Mouse (Mus musculus) erythroid progenitor cell, adult 5-6 weeks (primary cell): ENCODE measurements around the gene Krt8. TPM values are rescaled to one million over a fixed set of nuclear protein-coding genes. Genes with fewer than 3 reads are reported as not detected.
"Not testable (repeated sequence)": the region's sequence is repeated elsewhere in the genome, so short reads cannot be mapped to it uniquely, and the experiment has no call there.

Experiments used
- ATAC-seq: replicated peaks from 2 replicates; pipeline ENCODE4 v1.8.0; 2016; ENCODE audit warnings: moderate number of reproducible peaks, mild to moderate bottlenecking, moderate TSS enrichment, inconsistent platforms; ENCODE audit not compliant: poor library complexity, low FRiP score, severe bottlenecking
- total RNA-seq, 2 experiments: library from RNA; stranded (forward) in 1 of 2; stranded (reverse) in 1 of 2; fragments of 150-400 nt in 1 of 2; fragments of 186-747, 209-891 nt in 1 of 2; gene quantifications; 2 replicates each; pipeline versions ENCODE4 v1.2.3 to v1.2.4; 2015 to 2017; ENCODE audit warnings: low replicate concordance in 2 of 2

Krt8 gene
- total RNA-seq, 2 experiments from 2014 or later, result not detected

DNA sequence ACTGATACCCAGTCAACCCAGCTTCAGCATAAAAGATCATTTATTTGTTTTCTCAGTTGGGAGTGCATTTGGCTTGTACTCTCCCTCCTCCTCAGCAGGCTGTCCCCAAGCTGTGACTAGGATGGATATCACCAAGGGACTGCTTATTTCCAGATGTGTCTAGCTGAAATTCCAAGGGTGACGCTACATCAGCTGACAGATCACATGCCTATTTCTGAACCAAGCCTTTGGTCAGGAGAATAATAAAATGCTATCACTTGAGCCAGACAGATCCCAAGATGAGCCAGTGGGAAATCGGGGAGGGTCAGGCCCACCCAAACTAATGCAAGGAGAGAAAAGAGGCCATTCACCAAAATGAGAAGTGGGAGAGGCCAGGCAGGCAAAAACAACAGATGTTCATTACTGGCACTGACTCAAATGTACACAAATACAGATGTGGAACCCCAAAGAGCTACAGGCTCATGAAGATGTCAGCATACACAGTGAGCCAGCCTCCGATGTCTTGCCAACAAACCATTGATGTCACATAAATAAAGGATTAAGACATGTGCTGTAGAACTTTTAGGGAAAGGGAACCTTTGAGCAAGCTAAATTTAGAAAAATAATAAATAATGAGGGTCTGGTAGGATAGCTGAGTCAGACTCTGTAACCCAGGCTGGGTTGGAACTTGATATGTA lies 6.4 kb upstream of the Krt8 start:
- no peak for ATAC-seq

DNA sequence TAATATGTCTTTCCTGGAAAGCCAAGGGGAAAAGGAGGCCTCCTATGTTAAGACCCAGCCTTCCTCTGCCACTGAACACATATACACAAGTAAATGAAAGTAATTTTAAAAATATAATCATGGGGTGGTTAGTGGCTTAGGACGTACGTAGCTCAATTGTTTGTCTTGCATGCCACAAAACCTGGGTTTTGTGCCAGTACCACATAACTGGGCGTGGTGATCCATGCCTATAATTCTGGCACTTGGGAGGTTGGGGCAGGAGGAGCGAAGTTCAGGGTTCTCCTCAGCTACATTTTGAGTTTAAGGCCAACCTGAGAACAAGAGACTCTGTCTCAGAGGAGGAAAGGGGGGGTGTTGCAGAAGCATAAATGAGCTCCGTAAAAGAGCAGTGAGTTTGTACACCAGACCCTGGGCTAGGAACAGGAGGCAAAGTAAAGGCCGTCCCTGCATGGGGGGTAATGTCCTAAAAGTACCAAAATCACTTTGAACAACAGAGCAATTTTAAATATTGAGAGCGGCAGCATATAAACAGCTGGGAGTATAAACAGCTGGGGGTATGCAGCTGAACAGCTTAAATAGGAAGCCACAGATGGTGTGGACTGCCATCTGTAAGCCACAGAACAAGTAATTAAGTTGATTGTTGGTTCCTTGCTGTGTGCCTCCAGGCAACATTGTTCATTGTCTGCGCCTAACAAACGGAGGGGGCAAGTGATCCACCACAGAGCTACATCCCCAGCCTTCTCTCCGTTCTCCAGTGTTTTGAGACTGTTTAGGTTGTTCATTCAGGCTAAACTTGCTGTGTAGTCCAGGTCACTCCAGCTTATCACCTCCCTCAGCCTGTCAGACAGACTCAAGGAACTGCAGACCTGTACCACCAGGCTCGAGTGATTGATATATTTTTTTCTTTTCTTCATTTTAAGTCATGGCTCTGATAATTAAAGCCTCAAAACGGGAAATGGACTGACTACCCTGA lies 3.1 kb upstream of the Krt8 start:
- ATAC-seq, result no peak

DNA sequence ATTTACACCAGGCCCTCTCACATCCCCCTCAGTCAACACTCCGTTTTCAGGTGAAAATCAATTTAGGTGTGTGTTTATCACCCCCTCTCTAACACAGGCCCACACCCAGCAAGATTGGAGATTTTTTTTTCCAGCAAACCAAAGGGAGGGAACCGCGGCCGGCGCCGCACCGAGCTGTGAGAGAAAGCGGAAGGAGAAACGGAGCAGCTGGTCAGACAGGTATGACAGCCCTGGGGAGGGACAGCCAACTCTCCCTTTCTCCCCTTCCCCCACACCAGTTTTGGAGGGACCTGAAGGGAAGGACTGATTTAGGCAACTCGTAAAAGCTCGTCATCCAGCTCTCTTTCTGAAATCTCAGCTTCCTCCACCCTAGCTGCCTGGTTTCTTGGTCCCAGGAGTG lies 2.0 kb upstream of the Krt8 start:
- ATAC-seq, result no peak

DNA sequence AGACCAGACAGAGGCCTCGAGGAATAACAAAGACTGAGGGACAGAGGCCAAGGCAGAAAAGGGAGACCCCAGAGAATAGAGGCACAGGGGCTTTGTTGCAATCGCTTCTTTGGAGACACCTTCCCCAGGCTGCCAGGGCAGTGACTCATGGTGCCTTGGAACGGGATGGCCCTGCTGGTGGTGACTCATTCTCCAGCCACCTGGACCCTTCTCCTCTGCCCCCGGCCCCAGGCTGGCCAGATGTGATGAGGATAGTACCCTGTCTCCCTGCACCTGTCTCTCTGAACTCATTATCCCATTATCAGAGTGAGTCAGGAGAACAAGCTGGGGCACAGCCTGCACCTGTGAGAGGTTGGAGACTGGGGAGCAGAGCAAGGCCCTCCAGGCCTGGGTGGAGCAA lies 1.0 kb upstream of the Krt8 start:
- ATAC-seq, result no peak

DNA sequence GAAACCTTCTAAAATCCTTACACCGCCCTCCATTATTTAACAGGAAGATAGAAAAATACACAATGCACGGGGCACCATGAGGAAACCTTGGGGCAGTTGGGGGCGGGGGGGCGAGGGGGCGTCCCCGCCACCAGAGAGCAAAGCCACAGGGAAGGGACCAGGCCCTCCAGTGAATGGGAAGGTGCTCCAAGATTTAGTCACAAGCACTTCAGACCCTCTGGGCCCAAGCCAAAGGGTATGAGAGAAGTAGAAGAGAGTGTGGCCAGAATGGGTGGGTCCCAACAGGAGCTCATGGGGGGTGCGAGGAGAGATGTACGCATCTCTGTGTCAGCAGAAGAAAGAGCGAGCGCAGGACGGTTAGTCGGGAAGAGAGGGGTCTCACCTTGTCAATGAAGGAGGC lies 766 bp downstream of the Krt8 start:
- no peak for ATAC-seq

DNA sequence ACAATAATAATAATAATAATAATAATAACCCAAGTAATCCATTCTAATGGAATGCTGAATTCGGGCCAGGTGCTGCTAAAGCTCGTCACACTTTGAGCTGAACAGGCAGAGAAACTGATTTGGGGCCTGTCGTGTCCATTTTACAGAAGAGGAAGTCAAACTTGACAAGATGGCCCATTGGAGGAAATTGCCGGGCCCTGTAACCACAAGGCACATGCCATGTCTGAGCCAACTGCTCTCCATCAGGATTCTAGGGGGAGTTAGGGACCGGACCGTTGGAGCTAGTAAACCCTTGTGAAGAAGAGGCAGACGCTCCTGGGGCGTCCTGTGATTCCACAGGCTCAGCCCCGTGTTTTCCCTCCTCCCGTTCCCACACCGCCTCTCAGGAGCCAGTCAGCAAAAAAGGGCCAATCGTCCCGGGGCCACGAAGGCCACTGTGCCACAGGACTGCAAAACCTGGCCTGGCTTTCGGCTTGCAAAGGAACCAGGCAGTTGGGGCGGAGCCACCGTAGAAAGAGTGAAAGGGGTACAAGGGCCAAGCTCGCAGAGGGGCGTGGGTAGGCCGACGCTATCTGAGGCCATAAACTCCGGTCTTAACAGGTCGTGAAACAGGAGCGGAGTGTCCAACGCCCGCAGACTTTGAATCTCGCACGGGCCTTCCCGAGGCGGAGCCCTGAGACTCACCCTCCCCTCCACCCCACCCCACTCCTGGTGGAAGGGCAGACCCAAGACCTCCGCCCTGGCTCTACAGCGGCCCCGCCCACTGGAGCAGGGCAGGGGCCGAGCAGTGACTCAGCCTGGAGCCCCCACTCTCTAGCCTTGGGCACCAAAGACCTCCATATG lies 1.4 kb downstream of the Krt8 start:
- ATAC-seq, result no peak

DNA sequence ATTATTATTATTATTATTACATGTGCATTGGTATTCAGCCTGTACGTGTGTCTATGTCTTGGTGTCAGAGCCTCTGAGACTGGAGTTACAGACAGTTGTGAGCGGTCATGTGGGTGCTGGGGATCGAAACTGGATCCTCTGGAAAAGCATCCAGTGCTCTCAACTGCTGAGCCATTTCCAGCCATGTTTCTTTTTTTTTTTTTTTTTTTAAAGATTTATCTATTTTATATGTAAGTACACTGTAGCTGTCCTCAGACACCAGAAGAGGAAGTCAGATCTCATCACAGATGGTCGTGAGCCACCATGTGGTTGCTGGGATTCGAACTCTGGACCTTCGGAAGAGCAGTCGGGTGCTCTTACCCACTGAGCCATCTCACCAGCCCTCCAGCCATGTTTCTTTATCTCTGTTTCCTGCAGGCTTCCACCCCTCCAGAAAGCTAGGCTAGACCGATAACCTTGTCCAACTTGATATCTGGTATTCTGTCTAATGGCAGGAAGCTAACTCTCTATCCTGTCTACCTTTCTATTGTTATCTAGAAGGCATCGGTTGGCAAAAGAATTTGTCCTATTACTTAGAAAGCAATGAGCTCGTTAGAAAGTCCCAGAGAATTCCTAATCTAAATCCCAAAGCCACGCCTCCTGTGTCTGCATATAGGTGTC lies 4.5 kb downstream of the Krt8 start:
- ATAC-seq, result no peak

DNA sequence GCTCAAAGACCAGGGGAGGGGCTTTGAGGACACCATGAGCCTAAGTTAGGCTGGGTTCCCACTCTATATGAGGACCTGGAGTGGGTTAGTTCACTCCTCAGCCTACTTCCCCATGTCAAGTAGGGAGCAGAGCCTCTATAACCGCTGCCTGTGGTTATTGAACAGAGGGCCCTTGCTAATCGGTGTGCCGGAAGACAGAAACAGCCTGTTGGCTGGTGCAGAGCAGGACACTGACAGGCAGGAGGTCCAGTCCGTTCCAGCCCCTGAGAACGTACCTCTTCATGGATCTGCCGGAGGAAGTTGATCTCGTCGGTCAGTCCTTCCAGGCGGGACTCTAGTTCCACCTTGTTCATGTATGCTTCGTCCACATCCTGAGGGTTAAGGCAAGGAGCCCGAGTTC lies 5.1 kb downstream of the Krt8 start:
- no peak for ATAC-seq

DNA sequence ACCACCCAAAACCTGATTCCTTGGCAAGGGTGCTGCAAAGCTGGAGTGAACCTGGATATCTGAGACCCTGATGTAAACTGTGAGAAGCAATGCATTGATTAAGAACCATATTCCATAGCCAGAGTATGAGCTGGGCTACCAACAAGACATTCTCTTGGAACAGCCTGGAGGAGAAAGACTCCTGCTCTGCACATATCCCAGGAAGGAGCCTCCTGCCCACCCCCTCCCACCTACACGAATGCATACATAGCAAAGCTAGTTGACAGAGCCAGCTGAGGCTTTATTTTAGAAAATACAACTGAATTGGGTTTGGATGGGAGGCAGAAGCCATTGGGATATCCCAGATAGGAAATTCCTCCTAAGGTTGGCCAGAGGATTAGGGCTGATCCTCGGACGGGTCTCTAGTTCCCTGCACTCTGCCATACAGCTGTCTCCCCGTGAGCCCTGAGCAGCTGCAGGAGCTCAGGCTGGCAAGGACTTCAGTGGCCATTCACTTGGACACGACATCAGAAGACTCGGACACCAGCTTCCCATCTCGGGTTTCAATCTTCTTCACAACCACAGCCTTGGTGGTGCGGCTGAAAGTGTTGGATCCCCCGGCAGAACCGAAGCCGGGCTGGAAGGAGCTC lies 7.7 kb downstream of the Krt8 start:
- not testable (repeated sequence) for ATAC-seq

DNA sequence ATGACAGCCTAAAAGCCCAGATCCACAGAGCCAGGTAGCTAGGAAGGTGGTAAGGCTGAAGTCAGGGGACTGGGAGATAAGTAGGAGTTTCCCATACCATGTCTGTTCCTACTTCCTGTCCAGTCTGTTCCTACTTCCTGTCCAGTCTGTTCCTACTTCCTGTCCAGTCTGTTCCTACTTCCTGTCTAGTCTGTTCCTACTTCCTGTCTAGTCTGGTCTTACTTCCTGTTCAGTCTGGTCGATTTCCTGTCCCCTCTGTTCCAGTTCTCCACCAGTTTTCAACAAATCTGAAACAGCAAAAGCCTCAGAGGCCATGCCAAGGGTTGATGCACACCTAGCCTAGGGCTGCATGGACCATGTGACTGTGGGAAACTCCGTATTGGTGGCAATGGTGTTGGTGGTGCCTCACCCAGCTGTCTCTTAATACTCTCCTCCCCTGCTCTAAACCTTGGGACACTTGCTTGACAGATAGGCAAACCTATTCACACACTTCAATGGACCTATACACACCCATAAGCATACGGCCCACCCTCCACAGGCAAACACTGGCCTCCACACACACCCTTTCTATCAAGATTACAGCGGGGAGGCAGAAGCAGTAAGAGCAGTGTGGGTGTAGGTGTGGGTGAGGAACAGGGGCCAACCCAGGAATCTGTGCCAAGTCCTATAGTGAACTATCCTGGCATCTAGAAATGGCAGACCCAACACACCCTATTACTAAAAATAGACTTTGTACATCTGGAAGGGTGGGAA lies 8.6 kb downstream of the Krt8 start:
- no peak for ATAC-seq

DNA sequence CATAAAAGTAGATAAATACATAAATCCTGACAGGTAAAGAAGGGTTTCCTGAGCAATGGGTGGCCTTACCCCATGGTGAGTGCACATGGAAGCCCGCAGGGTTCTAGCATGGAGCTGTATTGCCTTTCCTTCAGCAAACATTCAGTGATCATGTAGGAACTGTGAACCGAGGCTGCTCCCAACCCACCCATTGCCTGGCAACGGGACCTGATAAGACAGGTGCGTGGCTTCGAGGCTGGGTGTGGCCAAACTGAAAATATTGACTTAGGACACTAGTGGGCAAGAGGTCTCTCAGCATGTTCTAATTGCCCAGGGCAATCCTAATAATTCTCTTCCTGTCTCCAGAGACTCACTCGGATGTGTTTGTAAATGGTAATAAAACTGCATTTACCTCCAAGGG lies 9.9 kb downstream of the Krt8 start:
- ATAC-seq, result 0 out of 2 replicates have a peak, but pooled peaks have one; percentile 16

DNA sequence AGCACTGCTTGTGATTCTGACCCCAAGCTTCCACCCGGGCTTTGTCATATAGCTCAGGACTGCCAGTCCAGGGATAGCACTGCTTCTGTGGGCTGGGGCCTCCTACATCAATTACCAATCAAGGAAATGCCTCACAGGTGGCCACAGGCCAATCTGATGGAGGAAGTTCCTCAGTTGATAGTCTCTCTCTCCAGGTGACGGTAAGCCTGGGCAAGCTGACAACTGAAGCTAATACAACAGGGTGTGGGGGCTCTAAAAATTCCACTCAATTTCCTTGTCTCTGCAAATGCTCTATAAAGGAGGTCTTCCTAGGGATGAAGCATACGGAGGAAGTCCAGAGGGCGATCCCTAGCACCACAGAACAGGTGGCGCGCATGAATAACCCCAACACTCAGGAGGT lies 13.3 kb downstream of the Krt8 start:
- no peak for ATAC-seq

DNA sequence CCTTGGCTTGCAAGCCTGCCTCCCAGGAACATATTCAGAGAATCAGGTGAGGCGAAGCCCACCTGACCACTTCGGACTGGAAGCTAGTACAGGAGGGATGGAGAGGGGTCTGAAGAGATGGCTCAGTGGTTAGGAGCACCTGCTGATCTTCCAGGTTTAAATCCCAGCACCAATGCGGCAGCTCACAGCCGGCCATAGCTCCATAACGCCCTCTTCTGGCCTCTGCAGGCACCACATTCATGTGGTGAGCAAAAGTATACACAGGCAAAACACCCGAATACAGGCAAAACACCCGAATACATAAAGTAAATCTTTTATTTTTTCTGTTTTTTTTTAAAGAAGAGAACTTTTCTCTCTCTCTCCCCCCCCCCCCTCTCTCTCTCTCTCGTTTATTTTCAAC lies 15.6 kb downstream of the Krt8 start:
- ATAC-seq, result no peak

DNA sequence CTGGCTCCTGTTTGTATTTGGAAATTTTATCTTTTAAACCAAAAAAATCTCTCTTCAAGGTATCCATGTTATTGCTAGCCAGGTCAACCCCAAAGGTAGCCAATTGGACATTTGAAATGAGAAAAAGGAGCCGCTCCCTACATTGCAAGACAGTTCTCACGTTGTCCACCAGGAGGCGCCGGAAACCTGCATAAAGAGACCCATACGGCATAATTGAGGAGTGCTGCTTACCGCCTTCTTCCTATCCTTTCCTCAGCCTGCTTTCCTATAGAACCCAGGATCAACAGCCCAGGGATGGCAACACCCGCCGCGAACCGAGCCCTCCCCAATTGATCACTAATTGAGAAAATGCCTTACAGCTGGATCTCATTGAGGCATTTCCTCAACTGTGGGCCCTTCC lies 16.2 kb downstream of the Krt8 start:
- ATAC-seq, result peak; percentile 54; the same call in 1 of the 2 replicates

DNA sequence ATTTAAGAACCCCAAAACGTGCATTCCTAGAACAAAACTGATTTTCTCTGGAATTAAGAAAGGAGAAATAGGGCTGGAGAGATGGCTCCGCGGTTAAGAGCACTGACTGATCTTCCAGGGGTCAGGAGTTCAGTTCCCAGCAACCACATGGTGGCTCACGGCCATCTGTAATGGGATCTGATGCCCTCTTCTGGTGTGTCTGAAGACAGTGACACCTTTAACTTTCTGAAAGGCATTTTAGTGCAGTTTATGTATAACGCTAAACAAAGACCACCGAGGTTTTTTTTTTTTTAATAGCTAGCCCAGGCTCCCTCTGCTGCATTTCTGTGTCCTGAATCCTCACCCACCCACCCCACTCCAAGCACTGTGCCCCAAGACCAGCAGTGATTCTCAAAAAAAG lies 19.5 kb downstream of the Krt8 start:
- ATAC-seq, result no peak

DNA sequence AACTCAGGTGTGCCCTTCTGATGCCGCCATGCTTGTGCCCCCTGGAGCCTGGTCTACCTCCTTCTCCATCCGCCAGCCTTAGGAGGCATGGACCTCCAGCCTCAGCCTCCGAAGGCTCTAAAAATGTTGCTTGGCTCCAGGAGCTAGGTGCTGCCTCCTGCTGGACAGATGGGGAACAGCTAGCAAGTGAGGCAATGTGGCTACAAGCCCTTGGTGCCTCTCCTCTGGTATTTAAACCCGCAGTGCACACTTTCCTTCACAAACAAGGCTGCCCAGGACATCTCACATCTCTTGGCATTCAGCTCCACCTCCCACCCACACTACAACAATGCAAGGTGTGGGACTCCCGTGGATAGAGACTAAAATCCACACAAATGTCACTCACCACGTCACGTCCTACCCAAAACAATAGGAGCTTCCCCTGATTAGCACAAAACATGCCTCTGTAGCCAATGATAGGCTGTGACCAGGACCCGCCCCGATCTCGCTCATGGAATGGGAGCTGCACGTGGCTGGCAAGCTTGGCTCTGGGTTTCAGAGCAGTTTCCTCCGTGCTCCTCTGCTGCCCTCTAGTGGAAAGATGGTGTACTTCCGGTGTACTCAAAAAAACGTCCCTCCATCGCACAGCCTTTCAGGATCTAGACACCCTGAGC lies 20.2 kb downstream of the Krt8 start:
- peak; percentile 85 for ATAC-seq

DNA sequence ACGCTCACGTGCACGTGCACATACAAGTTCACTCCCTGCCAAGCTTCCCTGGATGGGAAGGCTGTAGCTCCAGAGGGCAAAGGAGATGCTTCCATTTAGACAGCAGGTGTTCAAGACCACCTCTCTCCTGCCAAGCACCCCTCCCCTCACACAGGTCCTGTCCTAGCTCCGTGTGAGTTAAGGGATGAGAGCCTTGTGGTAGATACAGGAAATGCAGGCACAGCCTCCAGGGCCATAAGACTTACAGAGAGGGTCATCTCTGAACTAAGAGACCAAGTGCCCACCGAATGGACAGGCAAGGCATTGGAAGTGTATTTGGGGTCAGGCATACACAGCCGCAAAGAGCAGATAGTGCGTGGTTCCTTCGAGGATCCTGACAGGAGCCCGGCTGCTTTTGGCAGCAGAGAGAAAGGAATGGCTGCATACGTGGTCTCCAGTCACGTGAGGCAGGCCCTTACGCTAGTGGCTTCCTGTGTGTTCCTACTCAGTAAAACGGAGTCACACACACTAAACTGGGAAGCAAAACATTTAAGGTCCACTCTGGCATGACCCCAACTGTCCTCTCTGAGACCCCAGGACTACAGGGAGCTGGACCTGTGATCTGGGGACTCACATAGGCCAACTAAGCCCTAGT lies 20.9 kb downstream of the Krt8 start:
- ATAC-seq, result no peak

DNA sequence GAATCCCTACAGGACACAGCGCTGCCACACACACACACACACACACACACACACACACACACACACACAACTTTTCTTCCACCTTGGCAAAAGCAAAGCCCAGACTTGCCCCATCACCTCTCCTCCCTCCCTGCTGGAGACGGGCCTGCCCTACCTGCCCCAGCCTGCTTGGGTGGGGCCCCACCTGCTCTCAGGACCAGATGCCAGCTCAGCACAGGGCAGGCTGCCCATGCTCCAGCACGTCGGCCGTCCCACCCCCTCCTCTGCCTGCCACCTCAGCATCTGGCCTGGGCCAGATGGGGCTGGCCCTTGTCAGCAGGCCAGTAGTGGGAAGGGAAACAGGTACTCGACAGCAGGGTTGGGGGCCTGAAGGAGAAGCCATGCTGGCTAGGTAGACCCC lies 23.4 kb downstream of the Krt8 start:
- no peak for ATAC-seq
